Mouse (Mus musculus) MEL (cell line): Measurements from ENCODE around the gene Ralb. TPM values are rescaled to one million over a fixed set of nuclear protein-coding genes. Genes with fewer than 3 reads are reported as not detected.

Experiments used
- DNase-seq: peaks from one replicate; pipeline ENCODE4 v3.0.0; 2011; ENCODE audit warnings: low read depth, low spot score
- H3K27ac ChIP-seq: 2 replicates; pipeline ENCODE4 v1.5.1; 2012; ENCODE audit warnings: low read depth, mild to moderate bottlenecking, control low read depth, low read length, moderate library complexity; ENCODE audit not compliant: control insufficient read depth
- H3K27me3 ChIP-seq, 2 experiments: fragments of 150-350 bp in 1 of 2; sonication (generic) in 1 of 2; 2 replicates each; pipeline ENCODE4 v1.6.1; 2012; ENCODE audit warnings: low read length in 2 of 2, mild to moderate bottlenecking in 2 of 2, improper control_type of control experiment in 1 of 2, moderate library complexity in 1 of 2; ENCODE audit not compliant: insufficient read depth in 2 of 2, control insufficient read depth in 1 of 2
- H3K36me3 ChIP-seq, 2 experiments: 2 replicates each; pipeline ENCODE4 v1.6.1; 2012 to 2014; ENCODE audit warnings: low read length in 2 of 2, improper control_type of control experiment in 1 of 2, inconsistent platforms in 1 of 2, mild to moderate bottlenecking in 1 of 2; ENCODE audit not compliant: insufficient read depth in 2 of 2, control insufficient read depth in 1 of 2
- H3K4me1 ChIP-seq, 2 experiments: fragments of 150-350 bp in 1 of 2; sonication (generic) in 1 of 2; 2 replicates each; pipeline ENCODE4 v1.6.1; 2012; ENCODE audit warnings: low read length in 2 of 2, improper control_type of control experiment in 1 of 2, mild to moderate bottlenecking in 1 of 2; ENCODE audit not compliant: insufficient read depth in 2 of 2, control insufficient read depth in 1 of 2
- H3K4me3 ChIP-seq, 2 experiments: fragments of 150-350 bp in 1 of 2; sonication (generic) in 1 of 2; 2 replicates each; pipeline ENCODE4 v1.5.1; 2012; ENCODE audit warnings: low read depth in 2 of 2, low read length in 2 of 2, mild to moderate bottlenecking in 2 of 2, moderate library complexity in 2 of 2, control low read depth in 1 of 2, improper control_type of control experiment in 1 of 2; ENCODE audit not compliant: control insufficient read depth in 1 of 2, insufficient read depth in 1 of 2
- H3K79me2 ChIP-seq: 2 replicates; pipeline ENCODE4 v1.6.1; 2012; ENCODE audit warnings: mild to moderate bottlenecking, low read length, moderate library complexity; ENCODE audit not compliant: control insufficient read depth, poor library complexity, insufficient read depth
- H3K9ac ChIP-seq: 2 replicates; pipeline ENCODE4 v1.6.1; 2012; ENCODE audit warnings: low read depth, mild to moderate bottlenecking, control low read depth, low read length, moderate library complexity; ENCODE audit not compliant: control insufficient read depth, poor library complexity, severe bottlenecking
- H3K9me3 ChIP-seq: fragments of 150-350 bp; sonication (generic); replicated peaks from 2 replicates; pipeline ENCODE4 v1.6.1; 2012; ENCODE audit warnings: mild to moderate bottlenecking, low read length, improper control_type of control experiment, moderate library complexity; ENCODE audit not compliant: insufficient read depth
- BHLHE40 ChIP-seq: IDR thresholded peaks from 2 replicates; pipeline ENCODE4 v1.6.1; 2012; ENCODE audit warnings: low read depth, mild to moderate bottlenecking, inconsistent platforms, low read length, improper control_type of control experiment, borderline replicate concordance
- CHD1 ChIP-seq: IDR thresholded peaks from 2 replicates; pipeline ENCODE4 v1.6.1; 2012; ENCODE audit warnings: low read depth, mild to moderate bottlenecking, inconsistent platforms, low read length, improper control_type of control experiment
- CTCF ChIP-seq, 3 experiments: IDR thresholded peaks in 2 of 3; conservative IDR thresholded peaks in 1 of 3; 2 replicates each; pipeline ENCODE4 v1.5.1; 2011 to 2012; ENCODE audit warnings: low read length in 3 of 3, low read depth in 2 of 3, mild to moderate bottlenecking in 2 of 3, improper control_type of control experiment in 1 of 3, inconsistent platforms in 1 of 3, mixed read lengths in 1 of 3, moderate library complexity in 1 of 3; ENCODE audit not compliant: control insufficient read depth in 1 of 3, insufficient read depth in 1 of 3, poor library complexity in 1 of 3, severe bottlenecking in 1 of 3
- E2F4 ChIP-seq: IDR thresholded peaks from 2 replicates; pipeline ENCODE4 v1.6.1; 2011; ENCODE audit warnings: low read depth, low read length, improper control_type of control experiment, borderline replicate concordance
- ELF1 ChIP-seq: IDR thresholded peaks from 2 replicates; pipeline ENCODE4 v1.6.1; 2014; ENCODE audit warnings: low read depth, mild to moderate bottlenecking, inconsistent platforms, low read length, improper control_type of control experiment, moderate library complexity
- GABPA ChIP-seq: IDR thresholded peaks from 2 replicates; pipeline ENCODE4 v1.6.1; 2012; ENCODE audit warnings: low read depth, mild to moderate bottlenecking, inconsistent platforms, low read length, improper control_type of control experiment, moderate library complexity
- HCFC1 ChIP-seq: IDR thresholded peaks from 2 replicates; pipeline ENCODE4 v1.6.1; 2012; ENCODE audit warnings: low read depth, mild to moderate bottlenecking, inconsistent platforms, low read length, improper control_type of control experiment, moderate library complexity
- MAX ChIP-seq: IDR thresholded peaks from 2 replicates; pipeline ENCODE4 v1.6.1; 2011; ENCODE audit warnings: low read length, improper control_type of control experiment
- MAZ ChIP-seq: IDR thresholded peaks from 2 replicates; pipeline ENCODE4 v1.6.1; 2012; ENCODE audit warnings: low read depth, mild to moderate bottlenecking, inconsistent platforms, low read length, improper control_type of control experiment
- MYC ChIP-seq: IDR thresholded peaks from 2 replicates; pipeline ENCODE4 v1.6.1; 2011; ENCODE audit warnings: low read depth, mild to moderate bottlenecking, low read length, improper control_type of control experiment, moderate library complexity
- NRF1 ChIP-seq: IDR thresholded peaks from 2 replicates; pipeline ENCODE4 v1.6.1; 2014; ENCODE audit warnings: low read depth, mild to moderate bottlenecking, inconsistent platforms, low read length, improper control_type of control experiment, moderate library complexity; ENCODE audit not compliant: poor library complexity, insufficient read depth, severe bottlenecking
- RCOR1 ChIP-seq: IDR thresholded peaks from 2 replicates; pipeline ENCODE4 v1.6.1; 2012; ENCODE audit warnings: low read depth, mild to moderate bottlenecking, inconsistent platforms, low read length, improper control_type of control experiment
- SMC3 ChIP-seq: IDR thresholded peaks from 2 replicates; pipeline ENCODE4 v1.6.1; 2011; ENCODE audit warnings: low read depth, low read length, improper control_type of control experiment
- TAL1 ChIP-seq: IDR thresholded peaks from 2 replicates; pipeline ENCODE4 v1.6.1; 2012; ENCODE audit warnings: mild to moderate bottlenecking, inconsistent platforms, low read length, moderate library complexity, mixed read lengths
- TBP ChIP-seq: IDR thresholded peaks from 2 replicates; pipeline ENCODE4 v1.8.0; 2011; ENCODE audit warnings: low read depth, low read length, improper control_type of control experiment
- TCF12 ChIP-seq: IDR thresholded peaks from 2 replicates; pipeline ENCODE4 v1.6.1; 2014; ENCODE audit warnings: low read depth, mild to moderate bottlenecking, inconsistent platforms, low read length, improper control_type of control experiment, moderate library complexity
- UBTF ChIP-seq: IDR thresholded peaks from 2 replicates; pipeline ENCODE4 v1.6.1; 2012; ENCODE audit warnings: low read depth, mild to moderate bottlenecking, inconsistent platforms, low read length, improper control_type of control experiment, moderate library complexity, borderline replicate concordance; ENCODE audit not compliant: insufficient read depth
- USF2 ChIP-seq, 2 experiments: IDR thresholded peaks; 2 replicates each; pipeline ENCODE4 v1.6.1; 2011 to 2012; ENCODE audit warnings: improper control_type of control experiment in 2 of 2, low read length in 2 of 2, borderline replicate concordance in 1 of 2, inconsistent platforms in 1 of 2, low read depth in 1 of 2, mild to moderate bottlenecking in 1 of 2; ENCODE audit not compliant: insufficient read depth in 1 of 2
- ZC3H11A ChIP-seq: IDR thresholded peaks from 2 replicates; pipeline ENCODE4 v1.6.1; 2012; ENCODE audit warnings: low read depth, mild to moderate bottlenecking, inconsistent platforms, low read length, improper control_type of control experiment
- polyA plus RNA-seq, 2 experiments: library from polyadenylated mRNA; stranded (reverse) in 1 of 2; unstranded in 1 of 2; fragments of >175 nt in 1 of 2; fragments of >200 nt in 1 of 2; gene quantifications; 2 replicates each; pipeline versions ENCODE4 v1.2.1 to v1.2.4; 2012; ENCODE audit warnings: low replicate concordance in 2 of 2, low read depth in 1 of 2; ENCODE audit not compliant: insufficient read length in 2 of 2, insufficient read depth in 1 of 2, missing spikeins in 1 of 2
- total RNA-seq: library from RNA; depleted of rRNA; stranded (reverse); fragments of 300-350 nt; gene quantifications from 2 replicates; pipeline ENCODE4 v1.2.3, GENCODE M21; 2012

The Ralb gene
- total and polyA plus RNA-seq, 3 experiments, result 28.0 to 45.1 TPM; not detected in 1

GRCm38 (mm10) chr1:119423510-119423909, 81.1 kb downstream of the Ralb start (continued):
- TF ChIP-seq RCOR1 (no peak), CHD1 (no peak), MYC (no peak)

GRCm38 (mm10) chr1:119422460-119423015, 82.1 kb downstream of the Ralb start:
- Histone ChIP-seq H3K36me3 (no peaks in the 10 kb centered on the region), H3K9ac (no peak overlapping the region), H3K79me2 (no peaks in the 10 kb centered on the region), H3K27ac (no peak overlapping the region), H3K9me3 (no peaks in the 10 kb centered on the region)
- no peak for DNase-seq
- TF ChIP-seq CHD1 (no peak), BHLHE40 (no peak)
- TF ChIP-seq, all 39 proteins: peak for 0
- H3K4me1 ChIP-seq, result no peaks in the 10 kb centered on the region
- H3K4me3 ChIP-seq, result no peak overlapping the region
- no peaks in the 10 kb centered on the region for H3K27me3 ChIP-seq

GRCm38 (mm10) chr1:119421576-119422421, 82.8 kb downstream of the Ralb start, which contains the start of gene Inhbb:
TSS of gene Inhbb (minus strand) at chr1:119422248.
- H3K9me3 ChIP-seq, result no peaks in the 10 kb centered on the region
- no peak for TF ChIP-seq CTCF (IDR thresholded peaks at IDR 0.05 in 2 of 3, conservative IDR thresholded peaks at IDR 0.05 in 1 of 3; ENCODE audit: control insufficient read depth in 1 of 3, insufficient read depth in 1 of 3, low read depth in 2 of 3, low read length in 3 of 3, poor library complexity in 1 of 3, severe bottlenecking in 1 of 3)
- TF ChIP-seq NRF1, result no peak
- no peak for TF ChIP-seq HCFC1
- no peak for TF ChIP-seq ELF1
- TF ChIP-seq MYC, result no peak
- TF ChIP-seq ZC3H11A, result no peak
- TF ChIP-seq RCOR1, result no peak
- TF ChIP-seq TCF12, result no peak
- no peak for TF ChIP-seq MAZ
- no peak for TF ChIP-seq E2F4
- no peak for TF ChIP-seq SMC3
- no peak for TF ChIP-seq MAX
- TF ChIP-seq GABPA, result no peak
- TF ChIP-seq USF2 (IDR thresholded peaks at IDR 0.05; ENCODE audit: borderline replicate concordance in 1 of 2, insufficient read depth in 1 of 2, low read depth in 1 of 2, low read length in 2 of 2), result no peak
- no peak for TF ChIP-seq UBTF
- TF ChIP-seq TBP, result no peak
- no peak for TF ChIP-seq TAL1
- H3K27ac ChIP-seq, result no peak within 1 kb of the TSS
- no peaks in the 10 kb centered on the region for H3K4me1 ChIP-seq
- no peaks in the 10 kb centered on the region for H3K79me2 ChIP-seq
- H3K9ac ChIP-seq, result no peak within 1 kb of the TSS
- DNase-seq, result no peak
- H3K36me3 ChIP-seq, result no peaks in the 10 kb centered on the region
- no peaks in the 10 kb centered on the region for H3K27me3 ChIP-seq
- no peak within 1 kb of the TSS for H3K4me3 ChIP-seq
